Mouse (Mus musculus) olfactory bulb, adult 2 months (tissue): ENCODE results near the gene Lzts2.

ENCODE experiments used
- CTCF ChIP-seq: fragments of 200-500 bp; IDR thresholded peaks from 2 replicates; pipeline ENCODE4 v1.5.1; 2012; ENCODE audit warnings: low read depth, mild to moderate bottlenecking, low read length, moderate library complexity; ENCODE audit not compliant: insufficient read depth
- POLR2A ChIP-seq: fragments of 200-500 bp; IDR thresholded peaks from 2 replicates; pipeline ENCODE4 v1.6.1; 2012; ENCODE audit warnings: mild to moderate bottlenecking, low read depth, low read length, moderate library complexity; ENCODE audit not compliant: insufficient read depth

DNA sequence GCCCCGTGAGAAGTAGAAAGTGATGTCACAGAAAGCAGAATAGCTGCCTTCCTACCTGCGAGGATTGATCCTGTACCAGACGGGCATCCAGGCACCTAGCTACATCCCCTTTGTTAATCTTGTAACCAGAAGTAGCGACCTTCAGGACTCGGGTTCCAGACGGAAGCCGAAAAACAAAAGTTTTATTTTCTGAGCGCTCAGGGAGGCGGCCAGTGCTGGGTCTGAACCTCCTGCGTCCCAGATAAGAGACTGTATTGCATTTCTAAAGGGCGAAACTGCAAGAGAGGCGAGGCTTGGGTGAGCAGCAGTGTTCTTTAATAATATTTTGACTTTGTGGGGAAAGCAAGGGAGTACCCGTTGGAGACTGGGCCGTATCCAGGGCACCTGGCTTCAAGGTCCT, 44.6 kb downstream of the Lzts2 start:
- TF ChIP-seq POLR2A (no peak), CTCF (no peak)
